Mouse (Mus musculus): ENCODE measurements around the gene Lmntd2.

DNA sequence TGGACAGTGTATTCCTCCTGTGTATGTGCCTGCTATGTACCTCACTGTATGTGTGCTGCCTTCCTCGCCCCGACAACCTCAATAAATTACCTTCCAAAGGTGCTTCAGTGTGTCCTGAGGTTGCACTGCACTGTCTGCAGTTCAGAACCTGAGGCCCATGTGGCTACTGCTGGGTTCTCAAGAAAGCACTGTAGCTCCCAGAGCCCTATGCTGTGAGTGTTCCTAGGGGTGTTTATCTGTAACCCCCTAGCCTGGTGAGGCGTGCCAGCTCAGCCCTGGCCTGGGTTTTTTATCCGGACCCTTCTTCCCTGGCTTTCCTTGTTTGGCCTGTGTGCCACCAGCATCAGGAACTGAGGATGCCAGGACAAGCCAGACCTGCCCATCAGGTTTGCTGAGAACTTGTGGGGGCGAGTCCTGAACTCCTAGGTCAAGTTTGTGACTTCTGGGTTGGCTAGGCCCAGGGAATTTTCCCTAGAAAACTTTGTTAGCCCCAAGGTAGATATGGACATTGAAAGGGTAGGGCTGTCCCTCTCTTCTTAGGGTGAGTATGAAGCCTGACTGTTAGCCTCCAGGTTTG is 4.8 kb upstream of the Lmntd2 start:
- no peak for TF ChIP-seq CTCF (IDR thresholded peaks at IDR 0.05; ENCODE audit: control insufficient read depth, insufficient read depth, insufficient read length)
- no peak for TF ChIP-seq CEBPB (IDR thresholded peaks at IDR 0.05; ENCODE audit: low read depth)
- TF ChIP-seq USF1 (IDR thresholded peaks at IDR 0.05; ENCODE audit: low read depth) = no peak
- no peak for TF ChIP-seq MYOD1 (IDR thresholded peaks at IDR 0.05; ENCODE audit: control insufficient read depth, insufficient read length, low read depth)
- TF ChIP-seq MYOG (IDR thresholded peaks at IDR 0.05; ENCODE audit: control insufficient read depth, extremely low read depth, insufficient read length) = no peak
- TF ChIP-seq FOSL1 (IDR thresholded peaks at IDR 0.05; ENCODE audit: insufficient read depth, low read length, poor library complexity, severe bottlenecking) = no peak
- no peak for TF ChIP-seq MAX (IDR thresholded peaks at IDR 0.05)

Measured in C2C12 (cell line).